Mouse (Mus musculus): ENCODE results near the gene Sept6. TPM values are rescaled to one million over a fixed set of nuclear protein-coding genes. Genes with fewer than 3 reads are reported as not detected.
"Not testable (repeated sequence)": the region's sequence is repeated elsewhere in the genome, so short reads cannot be mapped to it uniquely, and the experiment has no call there.

The Sept6 gene
- polyA plus RNA-seq, 1 experiment, result 5.2 TPM

DNA sequence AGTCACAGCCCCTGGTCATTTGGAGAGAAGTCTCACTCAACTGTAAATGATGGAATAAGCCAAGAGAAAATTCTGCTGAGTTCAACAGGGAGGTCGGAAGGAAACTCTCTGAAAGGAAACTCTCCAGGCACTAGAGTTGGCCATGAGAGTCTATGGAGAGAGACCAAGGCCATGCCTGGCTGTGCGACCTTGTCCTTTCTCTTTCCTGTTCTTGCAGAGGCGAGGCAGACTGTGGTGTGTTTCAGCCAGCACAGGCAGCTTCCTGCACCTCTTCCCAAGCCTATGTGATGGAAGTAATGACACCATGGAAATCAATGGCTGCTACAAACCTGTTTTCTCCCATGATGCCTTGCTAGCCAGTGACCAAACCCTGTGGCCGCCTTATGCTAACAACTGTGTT lies 20.4 kb downstream of the Sept6 start:
- no peak for DNase-seq (ENCODE audit: low read depth)

DNA sequence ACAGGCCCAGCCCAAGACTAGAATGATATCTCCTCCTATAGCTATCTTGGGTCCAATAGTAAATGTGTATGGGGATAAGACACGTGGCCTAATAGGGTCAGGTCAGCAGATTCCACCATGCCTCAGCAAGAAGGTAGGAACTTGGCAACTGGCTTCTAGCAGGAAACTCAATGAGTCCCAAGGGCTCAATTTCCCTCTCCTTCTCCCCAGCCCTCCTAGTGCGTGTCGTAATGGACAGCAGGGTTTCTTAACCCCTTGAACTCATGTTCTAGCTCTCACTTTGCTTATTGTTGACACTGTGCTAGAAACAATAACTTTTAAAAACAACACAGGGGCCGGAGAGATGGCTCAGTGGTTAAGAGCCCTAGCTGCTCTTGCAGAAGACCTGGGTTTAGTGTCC lies 22.1 kb downstream of the Sept6 start:
- DNase-seq (ENCODE audit: low read depth), result no peak

- no peak for DNase-seq (ENCODE audit: low read depth)
Measured at GRCm38 (mm10) chrX:36956674-36957073, 34.9 kb downstream of the Sept6 start.

DNA sequence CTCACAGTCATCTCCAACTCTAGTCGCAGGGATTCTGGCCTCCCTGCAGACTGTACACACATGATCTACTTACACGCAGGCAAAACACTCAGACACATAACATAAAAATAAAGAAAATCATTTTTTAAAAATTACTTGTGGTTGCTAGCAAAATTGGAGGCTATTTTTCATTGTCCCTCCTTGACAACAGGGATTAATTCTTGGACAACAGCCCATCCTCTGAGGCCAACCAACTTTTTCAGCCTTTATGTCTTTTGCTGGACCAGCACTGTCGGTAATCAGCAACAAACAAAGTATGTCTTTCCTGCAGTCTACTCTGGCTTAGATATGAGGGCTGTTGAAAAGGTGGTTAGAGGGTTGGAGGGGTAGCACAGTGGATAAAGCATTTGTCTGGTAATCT lies 50.5 kb downstream of the Sept6 start:
- DNase-seq (ENCODE audit: low read depth), result no peak

GRCm38 (mm10) chrX:36939806-36940413 lies 51.7 kb downstream of the Sept6 start:
- DNase-seq (ENCODE audit: low read depth), result no peak

DNA sequence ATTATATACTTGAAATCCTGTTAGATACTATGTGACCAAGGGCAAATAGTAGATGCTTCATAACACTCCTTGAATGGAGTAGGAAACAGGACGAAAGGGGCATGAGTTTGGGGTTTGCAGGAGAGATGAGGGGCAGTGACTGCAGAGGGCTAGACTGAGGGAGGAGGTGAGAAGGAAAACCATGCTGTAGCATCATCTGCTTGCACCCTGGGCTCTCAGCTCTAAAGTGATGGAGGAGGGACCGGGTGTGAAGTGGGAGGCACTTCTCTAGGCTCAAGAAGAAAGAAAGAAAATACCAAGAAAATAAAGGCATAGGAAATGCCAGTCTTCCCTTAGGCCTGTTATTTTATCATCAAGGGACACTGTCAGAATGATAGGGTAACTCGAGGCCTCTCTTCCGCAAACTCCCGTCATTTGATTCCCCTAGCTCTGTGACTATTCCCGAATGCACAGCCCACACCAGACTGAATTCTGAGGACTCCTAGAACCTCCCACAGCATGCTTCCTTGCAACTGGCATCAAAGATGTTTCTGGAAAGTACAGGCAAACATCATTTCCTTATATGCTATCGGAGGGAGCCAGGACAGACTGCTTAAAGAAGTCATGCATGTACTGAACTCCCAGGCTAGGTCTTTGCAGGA lies 56.1 kb downstream of the Sept6 start:
- DNase-seq (ENCODE audit: low read depth), result no peak

GRCm38 (mm10) chrX:36930574-36930973 lies 61.0 kb downstream of the Sept6 start:
- DNase-seq (ENCODE audit: low read depth), result no peak

- DNase-seq (ENCODE audit: low read depth), result no peak
Measured at GRCm38 (mm10) chrX:36929694-36930093, 61.9 kb downstream of the Sept6 start.

DNA sequence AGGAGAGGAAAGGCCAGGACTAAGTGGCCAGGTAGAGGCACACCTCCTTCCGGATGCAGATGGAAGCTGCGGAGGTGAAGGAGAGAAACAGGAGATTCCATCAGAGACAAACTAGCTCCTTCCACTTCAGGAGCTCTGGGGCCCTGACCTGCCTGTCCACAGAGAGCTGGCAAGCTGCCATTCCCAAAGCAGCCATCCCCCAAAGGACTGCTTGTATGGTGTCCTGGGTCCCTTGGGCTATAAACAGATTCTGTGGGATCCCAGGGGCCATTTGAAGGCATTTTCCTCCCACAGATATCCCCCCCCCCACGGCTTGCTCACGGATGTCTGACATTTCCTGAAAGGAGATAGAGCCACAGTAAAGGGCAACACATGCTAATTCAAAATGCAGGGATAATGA lies 62.8 kb downstream of the Sept6 start:
- no peak for DNase-seq (ENCODE audit: low read depth)

GRCm38 (mm10) chrX:36921346-36921745 lies 70.2 kb downstream of the Sept6 start:
- DNase-seq (ENCODE audit: low read depth), result no peak

DNA sequence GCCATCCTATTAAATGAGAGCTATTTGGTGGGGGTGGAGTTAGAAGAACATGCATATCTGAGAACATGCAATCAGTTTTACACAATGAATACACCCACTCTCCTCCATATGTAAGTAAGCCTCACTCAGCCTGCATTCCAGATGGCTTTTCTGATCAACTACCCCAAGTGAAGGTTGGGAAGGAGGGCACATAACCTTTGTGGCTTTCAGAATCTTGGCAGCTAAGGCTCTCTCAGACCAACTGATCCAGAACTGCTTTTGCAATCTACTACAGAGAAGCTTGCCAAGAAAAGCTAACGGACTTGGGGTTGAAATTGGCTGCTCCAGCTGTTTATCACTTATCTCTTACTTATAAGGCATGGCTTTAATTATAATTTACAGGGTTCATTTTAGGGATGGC lies 73.8 kb downstream of the Sept6 start:
- DNase-seq (ENCODE audit: low read depth), result no peak

GRCm38 (mm10) chrX:36911343-36911742 lies 80.3 kb downstream of the Sept6 start:
- DNase-seq (ENCODE audit: low read depth), result no peak

DNA sequence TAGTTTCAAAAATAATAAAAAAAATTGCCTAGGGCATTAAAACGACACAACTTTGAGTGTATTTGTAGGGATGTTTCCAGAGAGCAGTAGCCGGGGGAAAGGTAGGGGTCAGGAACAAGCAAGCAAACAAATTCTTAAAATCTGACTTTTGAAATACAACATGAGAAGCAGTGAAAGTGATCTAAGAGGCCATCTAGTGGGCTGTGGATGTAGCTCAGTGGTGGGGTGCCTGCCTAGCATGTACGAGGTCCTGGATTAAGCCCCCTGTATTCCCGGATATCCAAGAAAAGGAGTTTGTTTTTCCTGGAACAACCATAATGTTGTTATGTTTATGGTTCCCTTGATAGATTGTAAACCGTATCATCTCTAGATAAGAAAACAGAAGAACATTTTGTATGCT lies 85.1 kb downstream of the Sept6 start:
- no peak for DNase-seq (ENCODE audit: low read depth)

DNA sequence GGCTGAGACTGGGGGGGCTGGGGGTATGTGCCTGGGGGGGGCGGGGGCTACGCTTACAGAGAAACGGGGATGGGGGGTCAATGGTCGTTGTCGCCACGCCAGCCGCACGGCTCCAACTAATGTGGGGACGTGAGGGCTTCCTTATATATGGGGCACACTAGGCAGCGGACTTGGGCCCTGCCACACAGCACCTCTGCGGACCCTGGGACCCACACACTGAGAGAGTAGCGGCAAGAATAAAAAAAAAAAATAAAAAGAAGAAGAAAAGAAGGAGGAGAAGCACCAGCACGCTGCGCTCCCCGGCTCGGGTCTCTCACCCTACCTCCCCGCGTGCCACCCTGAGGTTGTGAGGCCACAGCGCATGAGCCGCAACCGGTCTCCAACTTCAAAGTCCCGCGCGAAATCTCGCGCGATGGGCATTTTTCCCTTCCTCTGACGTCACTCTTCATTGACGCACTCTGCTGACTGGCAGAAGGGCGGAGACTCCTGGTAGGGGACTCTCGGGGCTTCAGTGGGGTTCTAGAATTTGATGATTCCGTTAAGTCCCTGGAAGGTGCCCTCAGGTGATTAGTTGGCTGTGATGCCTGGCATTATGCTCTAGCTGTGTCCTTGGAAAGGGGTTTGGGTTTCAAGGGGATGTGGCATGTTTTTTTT lies 88.4 kb downstream of the Sept6 start:
- no peak for DNase-seq (ENCODE audit: low read depth)

DNA sequence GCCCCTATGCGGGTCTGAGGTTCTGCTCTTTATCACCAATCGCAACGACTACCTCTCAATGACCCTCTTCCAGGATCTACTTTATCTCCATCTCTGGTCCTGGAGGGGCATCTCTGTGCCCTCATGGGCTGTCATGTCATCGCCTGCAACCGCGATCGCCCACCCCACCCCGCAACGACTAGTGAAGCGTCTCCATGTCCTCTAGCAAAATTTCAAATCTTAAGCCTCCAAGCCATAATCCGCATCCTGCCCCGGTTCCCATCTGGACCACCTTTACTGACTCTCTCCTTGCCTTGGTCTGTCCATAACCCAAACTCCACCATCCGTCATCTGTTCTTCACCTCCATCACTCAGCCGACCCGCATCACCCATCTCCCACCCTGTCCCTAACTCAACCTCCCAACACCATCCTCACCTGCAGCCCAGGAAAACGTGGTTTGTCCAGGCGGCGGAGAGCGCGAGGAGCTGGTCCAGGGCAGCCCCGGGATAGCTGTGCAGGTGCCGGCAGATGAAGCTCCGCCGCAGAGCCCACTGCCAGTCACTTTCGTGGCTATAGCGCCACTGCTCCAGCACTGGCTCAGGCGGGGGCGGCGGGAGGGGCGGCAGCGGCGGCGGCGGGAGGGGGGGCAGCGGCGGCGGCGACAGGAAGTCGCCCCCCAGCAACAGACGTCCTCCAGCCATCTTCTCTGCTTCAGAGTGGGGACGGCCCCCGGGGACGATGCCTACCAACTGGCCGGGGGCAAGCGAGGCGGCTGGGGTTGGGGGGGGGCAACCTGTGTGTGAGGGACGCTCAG lies 89.1 kb downstream of the Sept6 start, which contains the start of gene Nkrf:
TSS of gene Nkrf (minus strand) at position 579 of the 794 bp plus-strand sequence.
- DNase-seq (ENCODE audit: low read depth), result no peak

DNA sequence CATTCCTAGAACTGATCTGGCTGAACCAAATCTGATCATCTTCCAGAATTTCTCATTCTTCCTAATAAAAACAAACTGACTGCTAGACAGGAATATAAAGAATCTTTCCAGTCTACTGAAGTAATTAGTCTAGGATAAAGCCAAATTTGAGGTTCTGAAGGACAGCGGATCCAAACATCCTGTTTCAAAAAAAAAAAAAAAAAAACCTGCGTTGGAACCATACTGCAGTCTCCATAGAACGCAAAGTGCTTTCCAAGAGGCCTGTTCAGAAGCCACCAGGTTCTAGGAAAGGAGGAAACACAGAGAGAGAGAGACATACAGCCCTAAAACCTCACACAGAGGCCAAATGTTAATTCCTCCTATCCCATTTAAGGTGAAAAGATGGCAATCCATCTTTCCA lies 89.9 kb downstream of the Sept6 start:
- DNase-seq (ENCODE audit: low read depth), result no peak

DNA sequence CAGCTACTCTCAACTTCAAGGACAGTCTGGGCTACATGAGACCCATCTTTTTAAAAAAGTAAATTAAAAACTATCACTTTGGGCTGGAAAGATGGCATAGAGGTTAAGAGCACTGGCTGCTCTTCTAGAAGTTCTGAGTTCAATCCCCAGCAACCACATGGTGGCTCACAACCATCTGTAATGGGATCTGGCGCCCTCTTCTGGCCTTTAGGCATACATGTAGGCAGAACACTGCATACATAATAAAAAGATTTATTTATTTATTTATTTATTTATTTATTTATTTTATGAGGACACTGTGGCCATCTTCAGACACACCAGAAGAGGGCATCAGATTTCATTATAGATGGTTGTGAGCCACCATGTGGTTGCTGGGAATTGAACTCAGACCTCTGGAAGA lies 92.7 kb downstream of the Sept6 start:
- not testable (repeated sequence) for DNase-seq (ENCODE audit: low read depth)

GRCm38 (mm10) chrX:36884719-36885118 lies 106.9 kb downstream of the Sept6 start:
- no peak for DNase-seq (ENCODE audit: low read depth)

- DNase-seq (ENCODE audit: low read depth), result no peak
Measured at GRCm38 (mm10) chrX:36874704-36875128, 116.9 kb downstream of the Sept6 start.

- DNase-seq (ENCODE audit: low read depth), result no peak
Measured at GRCm38 (mm10) chrX:36874178-36874696, 117.4 kb downstream of the Sept6 start.

DNA sequence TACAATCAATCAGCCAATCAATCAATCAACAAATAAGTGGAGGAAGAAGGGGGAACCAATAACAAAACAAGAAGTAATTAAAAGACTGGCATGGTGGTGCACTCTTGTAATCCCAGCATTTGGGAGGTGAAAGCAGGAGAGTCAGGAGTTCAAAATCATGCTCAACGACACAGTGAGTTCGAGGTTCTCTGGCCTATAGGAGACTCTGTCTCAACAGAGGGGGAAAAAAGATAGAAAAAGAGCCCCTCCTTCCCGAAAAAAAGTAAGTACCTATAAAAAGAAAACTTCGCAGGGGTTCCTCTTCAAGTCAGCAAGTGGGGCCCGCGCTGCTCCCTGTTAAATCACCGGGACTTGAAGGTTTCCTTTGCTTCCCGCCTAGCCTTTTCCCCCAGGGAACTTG lies 117.8 kb downstream of the Sept6 start, which contains the start of the genes Ube2a and C330007P06Rik:
TSS of gene Ube2a (plus strand) at position 136 of the 400 bp plus-strand sequence.
TSS of gene C330007P06Rik (minus strand) at position 347 of the 400 bp plus-strand sequence.
- no peak for DNase-seq (ENCODE audit: low read depth)

GRCm38 (mm10) chrX:36870372-36870771 lies 121.2 kb downstream of the Sept6 start:
- DNase-seq (ENCODE audit: low read depth), result no peak
